Mouse (Mus musculus): ENCODE data around the gene Vmn1r125.
"Not testable (repeated sequence)": the region's sequence is repeated elsewhere in the genome, so short reads cannot be mapped to it uniquely, and the experiment has no call there.

Gene Vmn1r125

GRCm38 (mm10) chr7:21271879-21272278 lies at the start of gene Vmn1r125:
Gene Vmn1r125, plus strand, starts transcription at chr7:21272179.
- not testable (repeated sequence) for DNase-seq

DNA sequence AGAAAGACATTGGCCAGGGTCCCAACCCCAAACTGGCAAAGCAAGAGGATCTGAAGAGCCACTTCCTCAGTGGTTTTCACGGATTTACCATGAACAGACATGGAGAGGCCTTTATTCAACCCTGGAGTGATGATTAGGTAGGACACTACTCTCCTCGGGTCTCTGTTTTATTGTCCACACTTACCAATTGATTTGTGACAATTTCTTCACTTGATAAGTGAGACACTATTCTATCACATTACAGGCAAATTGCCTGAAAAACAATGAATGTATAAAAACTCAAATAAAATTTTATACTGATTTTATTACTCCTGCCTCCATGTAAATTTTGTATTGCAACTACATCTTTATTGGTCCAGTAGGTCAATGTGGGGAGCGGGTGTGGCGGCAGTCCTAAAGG lies 11.5 kb upstream of the Vmn1r125 start, which contains the start of gene Vmn1r124:
Vmn1r124 (minus strand) TSS at position 101 of the 400 bp plus-strand sequence.
- not testable (repeated sequence) for DNase-seq

DNA sequence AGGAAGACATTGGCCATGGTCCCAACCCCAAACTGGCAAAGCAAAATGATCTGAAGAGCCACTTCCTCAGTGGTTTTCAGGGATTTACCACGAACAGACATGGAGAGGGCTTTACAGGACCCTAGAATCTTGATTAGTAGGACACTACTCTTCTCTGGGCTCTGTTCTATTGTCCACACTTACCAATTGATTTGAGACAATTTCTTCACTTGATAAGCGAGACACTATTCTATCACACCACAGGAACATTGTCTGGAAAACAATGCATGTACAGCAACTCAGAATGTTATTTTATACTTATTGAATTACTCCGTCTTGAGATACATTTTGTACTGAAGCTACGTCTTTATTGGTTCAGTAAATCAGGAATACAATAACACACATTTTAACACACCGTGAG lies 29.4 kb downstream of the Vmn1r125 start, which contains the start of gene Vmn1r126:
Vmn1r126 (minus strand) TSS at position 101 of the 400 bp plus-strand sequence.
- DNase-seq, result not testable (repeated sequence)

- not testable (repeated sequence) for DNase-seq
Observed at GRCm38 (mm10) chr7:21319761-21320160, 47.8 kb downstream of the Vmn1r125 start, which contains the start of gene Vmn1r127. Gene Vmn1r127, minus strand, starts transcription at chr7:21319861.

All from thymus, postnatal 4 days (tissue).